Mouse (Mus musculus): ENCODE data around the gene Fpr3. TPM values are rescaled to one million over a fixed set of nuclear protein-coding genes. Genes with fewer than 3 reads are reported as not detected.

The Fpr3 gene
- polyA plus RNA-seq, 1 experiment from 2014 or later, result not detected

GRCm38 (mm10) chr17:17870892-17871550 lies 16.6 kb upstream of the Fpr3 start:
- H3K9ac ChIP-seq (ENCODE audit: low read length), result no peak overlapping the region
- no peak overlapping the region for H3K4me2 ChIP-seq (ENCODE audit: low read depth, severe bottlenecking)
- no peak overlapping the region for H3K4me3 ChIP-seq (ENCODE audit: low read depth, low read length)
- no peak overlapping the region for H3K27ac ChIP-seq (replicated peaks; ENCODE audit: low read depth, low read length)
- H3K27me3 ChIP-seq (ENCODE audit: control insufficient read depth, insufficient read depth, low read length), result no peaks in the 10 kb centered on the region
- no peaks in the 10 kb centered on the region for H3K9me3 ChIP-seq (ENCODE audit: control insufficient read depth, low read length)
- DNase-seq (ENCODE audit: low spot score) (no peak), ATAC-seq (ENCODE audit: insufficient number of reproducible peaks, low FRiP score, low TSS enrichment, low read depth) (no peak)
- H3K36me3 ChIP-seq (ENCODE audit: control insufficient read depth, insufficient read depth, low read length), result no peaks in the 10 kb centered on the region
- H3K4me1 ChIP-seq (ENCODE audit: control insufficient read depth, insufficient read depth, low read length), result no peaks in the 10 kb centered on the region
- WGBS, result 85% methylated on average over 2 of the region's 2 CpGs

- H3K27ac ChIP-seq (replicated peaks; ENCODE audit: low read depth, low read length), result no peak overlapping the region
- H3K36me3 ChIP-seq (ENCODE audit: control insufficient read depth, insufficient read depth, low read length), result no peaks in the 10 kb centered on the region
- no peak overlapping the region for H3K4me2 ChIP-seq (ENCODE audit: low read depth, severe bottlenecking)
- no peak overlapping the region for H3K4me3 ChIP-seq (ENCODE audit: low read depth, low read length)
- H3K4me1 ChIP-seq (ENCODE audit: control insufficient read depth, insufficient read depth, low read length), result no peaks in the 10 kb centered on the region
- WGBS, result 85% methylated on average over 2 of the region's 2 CpGs
- ATAC-seq (ENCODE audit: insufficient number of reproducible peaks, low FRiP score, low TSS enrichment, low read depth) (no peak), DNase-seq (ENCODE audit: low spot score) (no peak)
- no peaks in the 10 kb centered on the region for H3K27me3 ChIP-seq (ENCODE audit: control insufficient read depth, insufficient read depth, low read length)
- H3K9me3 ChIP-seq (ENCODE audit: control insufficient read depth, low read length), result no peaks in the 10 kb centered on the region
- no peak overlapping the region for H3K9ac ChIP-seq (ENCODE audit: low read length)
These were observed 16.0 kb upstream of the Fpr3 start for GRCm38 (mm10) chr17:17871697-17872096.

GRCm38 (mm10) chr17:17879347-17879746 lies 8.3 kb upstream of the Fpr3 start:
- H3K27me3 ChIP-seq (ENCODE audit: control insufficient read depth, insufficient read depth, low read length), result no peaks in the 10 kb centered on the region
- WGBS, result 76% methylated on average over 1 of the region's 1 CpGs
- H3K9ac ChIP-seq (ENCODE audit: low read length), result no peak overlapping the region
- H3K4me2 ChIP-seq (ENCODE audit: low read depth, severe bottlenecking), result no peak overlapping the region
- ATAC-seq (ENCODE audit: insufficient number of reproducible peaks, low FRiP score, low TSS enrichment, low read depth) (no peak), DNase-seq (ENCODE audit: low spot score) (no peak)
- H3K36me3 ChIP-seq (ENCODE audit: control insufficient read depth, insufficient read depth, low read length), result no peaks in the 10 kb centered on the region
- H3K27ac ChIP-seq (replicated peaks; ENCODE audit: low read depth, low read length), result no peak overlapping the region
- H3K4me1 ChIP-seq (ENCODE audit: control insufficient read depth, insufficient read depth, low read length), result no peaks in the 10 kb centered on the region
- H3K9me3 ChIP-seq (ENCODE audit: control insufficient read depth, low read length), result no peaks in the 10 kb centered on the region
- no peak overlapping the region for H3K4me3 ChIP-seq (ENCODE audit: low read depth, low read length)

GRCm38 (mm10) chr17:17882672-17883071 lies 5.0 kb upstream of the Fpr3 start:
- no peak overlapping the region for H3K27ac ChIP-seq (replicated peaks; ENCODE audit: low read depth, low read length)
- H3K9ac ChIP-seq (ENCODE audit: low read length), result no peak overlapping the region
- no peaks in the 10 kb centered on the region for H3K9me3 ChIP-seq (ENCODE audit: control insufficient read depth, low read length)
- no peak overlapping the region for H3K4me3 ChIP-seq (ENCODE audit: low read depth, low read length)
- no peaks in the 10 kb centered on the region for H3K36me3 ChIP-seq (ENCODE audit: control insufficient read depth, insufficient read depth, low read length)
- WGBS, result 82% methylated on average over 3 of the region's 3 CpGs
- no peak for DNase-seq (ENCODE audit: low spot score)
- no peaks in the 10 kb centered on the region for H3K27me3 ChIP-seq (ENCODE audit: control insufficient read depth, insufficient read depth, low read length)
- no peak overlapping the region for H3K4me2 ChIP-seq (ENCODE audit: low read depth, severe bottlenecking)
- H3K4me1 ChIP-seq (ENCODE audit: control insufficient read depth, insufficient read depth, low read length), result no peaks in the 10 kb centered on the region
- ATAC-seq (ENCODE audit: insufficient number of reproducible peaks, low FRiP score, low TSS enrichment, low read depth), result no peak

- DNase-seq (ENCODE audit: low spot score), result no peak
- Histone ChIP-seq H3K4me1 (ENCODE audit: control insufficient read depth, insufficient read depth, low read length) (no peaks in the 10 kb centered on the region), H3K27me3 (ENCODE audit: control insufficient read depth, insufficient read depth, low read length) (no peaks in the 10 kb centered on the region), H3K4me2 (ENCODE audit: low read depth, severe bottlenecking) (no peak within 1 kb of the TSS), H3K27ac (replicated peaks; ENCODE audit: low read depth, low read length) (no peak within 1 kb of the TSS), H3K36me3 (ENCODE audit: control insufficient read depth, insufficient read depth, low read length) (no peaks in the 10 kb centered on the region), H3K9ac (ENCODE audit: low read length) (no peak within 1 kb of the TSS), H3K9me3 (ENCODE audit: control insufficient read depth, low read length) (no peaks in the 10 kb centered on the region), H3K4me3 (ENCODE audit: low read depth, low read length) (no peak within 1 kb of the TSS)
- 57% methylated on average over 1 of the region's 1 CpGs for WGBS
- ATAC-seq (ENCODE audit: insufficient number of reproducible peaks, low FRiP score, low TSS enrichment, low read depth), result no peak
These were observed 3.8 kb upstream of the Fpr3 start, which contains the start of gene Fpr1 for GRCm38 (mm10) chr17:17883840-17884239. Gene Fpr1 (minus strand): TSS chr17:17883940.

- H3K4me2 ChIP-seq (ENCODE audit: low read depth, severe bottlenecking), result no peak overlapping the region
- ATAC-seq (ENCODE audit: insufficient number of reproducible peaks, low FRiP score, low TSS enrichment, low read depth) (no peak), DNase-seq (ENCODE audit: low spot score) (no peak)
- H3K27me3 ChIP-seq (ENCODE audit: control insufficient read depth, insufficient read depth, low read length), result no peaks in the 10 kb centered on the region
- no peaks in the 10 kb centered on the region for H3K9me3 ChIP-seq (ENCODE audit: control insufficient read depth, low read length)
- H3K27ac ChIP-seq (replicated peaks; ENCODE audit: low read depth, low read length), result no peak overlapping the region
- H3K4me3 ChIP-seq (ENCODE audit: low read depth, low read length), result no peak overlapping the region
- no peak overlapping the region for H3K9ac ChIP-seq (ENCODE audit: low read length)
- WGBS, result 89% methylated on average over 2 of the region's 2 CpGs
- H3K4me1 ChIP-seq (ENCODE audit: control insufficient read depth, insufficient read depth, low read length), result no peaks in the 10 kb centered on the region
- H3K36me3 ChIP-seq (ENCODE audit: control insufficient read depth, insufficient read depth, low read length), result no peaks in the 10 kb centered on the region
These were observed 2.2 kb downstream of the Fpr3 start for GRCm38 (mm10) chr17:17889732-17890425.

GRCm38 (mm10) chr17:17896039-17896438 lies 8.4 kb downstream of the Fpr3 start:
- 5% methylated on average over 4 of the region's 4 CpGs for WGBS
- no peak for DNase-seq (ENCODE audit: low spot score)
- H3K4me1 ChIP-seq (ENCODE audit: control insufficient read depth, insufficient read depth, low read length), result no peaks in the 10 kb centered on the region

GRCm38 (mm10) chr17:17899268-17899667 lies 11.6 kb downstream of the Fpr3 start:
- Histone ChIP-seq H3K9ac (ENCODE audit: low read length) (no peak overlapping the region), H3K4me3 (ENCODE audit: low read depth, low read length) (no peak overlapping the region), H3K4me1 (ENCODE audit: control insufficient read depth, insufficient read depth, low read length) (no peaks in the 10 kb centered on the region), H3K27me3 (ENCODE audit: control insufficient read depth, insufficient read depth, low read length) (no peaks in the 10 kb centered on the region), H3K4me2 (ENCODE audit: low read depth, severe bottlenecking) (no peak overlapping the region), H3K36me3 (ENCODE audit: control insufficient read depth, insufficient read depth, low read length) (no peaks in the 10 kb centered on the region), H3K9me3 (ENCODE audit: control insufficient read depth, low read length) (no peaks in the 10 kb centered on the region), H3K27ac (replicated peaks; ENCODE audit: low read depth, low read length) (no peak overlapping the region)
- 73% methylated on average over 2 of the region's 2 CpGs for WGBS
- no peak for ATAC-seq (ENCODE audit: insufficient number of reproducible peaks, low FRiP score, low TSS enrichment, low read depth)
- DNase-seq (ENCODE audit: low spot score), result no peak

More at GRCm38 (mm10) chr17:17896039-17896438, 8.4 kb downstream of the Fpr3 start:
- no peak for ATAC-seq (ENCODE audit: insufficient number of reproducible peaks, low FRiP score, low TSS enrichment, low read depth)
- Histone ChIP-seq H3K27me3 (ENCODE audit: control insufficient read depth, insufficient read depth, low read length) (no peaks in the 10 kb centered on the region), H3K27ac (replicated peaks; ENCODE audit: low read depth, low read length) (no peak overlapping the region), H3K9ac (ENCODE audit: low read length) (no peak overlapping the region), H3K4me3 (ENCODE audit: low read depth, low read length) (no peak overlapping the region), H3K9me3 (ENCODE audit: control insufficient read depth, low read length) (no peaks in the 10 kb centered on the region), H3K4me2 (ENCODE audit: low read depth, severe bottlenecking) (no peak overlapping the region), H3K36me3 (ENCODE audit: control insufficient read depth, insufficient read depth, low read length) (no peaks in the 10 kb centered on the region)

All from limb, embryonic 11.5 days (tissue).